Mouse (Mus musculus) midbrain, embryonic 13.5 days (tissue): ENCODE data around the gene Abraxas2. TPM values are rescaled to one million over a fixed set of nuclear protein-coding genes. Genes with fewer than 3 reads are reported as not detected.

ENCODE experiments used
- ATAC-seq: fragments of 200-750 bp; cut with Nextera tagmentation; 2 replicates; pipeline ENCODE4 v1.8.0; 2017; ENCODE audit warnings: mild to moderate bottlenecking, moderate TSS enrichment, moderate library complexity
- H3K27ac ChIP-seq: fragments of 300-500 bp; sonication (generic); 2 replicates; pipeline ENCODE4 v1.5.1; 2015; ENCODE audit warnings: inconsistent platforms, mild to moderate bottlenecking, moderate library complexity
- H3K27me3 ChIP-seq: fragments of 300-500 bp; sonication (generic); 2 replicates; pipeline ENCODE4 v1.6.1; 2015; ENCODE audit warnings: mild to moderate bottlenecking, inconsistent platforms
- H3K36me3 ChIP-seq: fragments of 300-500 bp; sonication (generic); 2 replicates; pipeline ENCODE4 v1.6.1; 2015; ENCODE audit warnings: mild to moderate bottlenecking, inconsistent platforms
- H3K4me1 ChIP-seq: fragments of 300-500 bp; sonication (generic); replicated peaks from 2 replicates; pipeline ENCODE4 v1.6.1; 2015; ENCODE audit warnings: inconsistent platforms
- H3K4me2 ChIP-seq: fragments of 300-500 bp; sonication (generic); replicated peaks from 2 replicates; pipeline ENCODE4 v1.6.1; 2015; ENCODE audit warnings: moderate library complexity, mild to moderate bottlenecking, inconsistent platforms
- H3K4me3 ChIP-seq: fragments of 300-500 bp; sonication (generic); replicated peaks from 2 replicates; pipeline ENCODE4 v1.5.1; 2015; ENCODE audit warnings: mild to moderate bottlenecking, inconsistent platforms
- H3K9ac ChIP-seq: fragments of 300-500 bp; sonication (generic); replicated peaks from 2 replicates; pipeline ENCODE4 v1.6.1; 2015; ENCODE audit warnings: mild to moderate bottlenecking, inconsistent platforms
- H3K9me3 ChIP-seq: fragments of 300-500 bp; sonication (generic); 2 replicates; pipeline ENCODE4 v1.6.1; 2016; ENCODE audit warnings: mild to moderate bottlenecking, inconsistent platforms
- WGBS: fragments of 180-500 bp; shearing (Covaris S2); methylation state at CpG from one replicate; pipeline ENCODE4 v1.1.7; 2015; 5-methylcytosine and 5-hydroxymethylcytosine counted together
- polyA plus RNA-seq: library from polyadenylated mRNA; unstranded; fragments of >200 nt; fragmentation: Nextera tagmentation; extraction: Ambion mirVana; gene quantifications from 2 replicates; pipeline ENCODE4 v1.2.1, GENCODE M21; 2015

Abraxas2 gene
- 37.1 and 41.8 TPM in 2 replicates for polyA plus RNA-seq

- H3K27ac ChIP-seq, result peak within 1 kb of the TSS; percentile 81
- H3K9me3 ChIP-seq, result no peaks in the 10 kb centered on the region
- peak within 1 kb of the TSS; percentile 84 for H3K4me2 ChIP-seq
- H3K9ac ChIP-seq, result peak within 1 kb of the TSS; percentile 90
- ATAC-seq, result peak; percentile 95
- H3K4me3 ChIP-seq, result peak within 1 kb of the TSS; percentile 94
- H3K27me3 ChIP-seq, result no peaks in the 10 kb centered on the region
- peaks cover 22% of the 10 kb centered on the region for H3K4me1 ChIP-seq
- H3K36me3 ChIP-seq, result no peaks in the 10 kb centered on the region
- WGBS, result under 1% methylated on average over 53 of the region's 53 CpGs
These were observed at the start of gene Abraxas2 for GRCm38 (mm10) chr7:132859042-132859958. Gene Abraxas2, plus strand, starts transcription at chr7:132859225.

- Histone ChIP-seq H3K9me3 (no peaks in the 10 kb centered on the region), H3K36me3 (no peaks in the 10 kb centered on the region), H3K4me2 (peak overlapping the region; percentile 84), H3K27ac (peak overlapping the region; percentile 84), H3K4me1 (peaks cover 80% of the 10 kb centered on the region), H3K27me3 (no peaks in the 10 kb centered on the region), H3K4me3 (0 out of 2 replicates have a peak overlapping the region, but pooled peaks have one; percentile 3), H3K9ac (peak overlapping the region; percentile 53; the same call in 1 of the 2 replicates)
- ATAC-seq, result no peak
- 16% methylated on average over 6 of the region's 6 CpGs for WGBS
These were observed 49.3 kb upstream of the Abraxas2 start for GRCm38 (mm10) chr7:132809721-132810120.

GRCm38 (mm10) chr7:132810368-132810767 lies 48.7 kb upstream of the Abraxas2 start:
- H3K9ac ChIP-seq, result 0 out of 2 replicates have a peak overlapping the region, but pooled peaks have one; percentile 26
- ATAC-seq, result peak; percentile 31; the same call in 1 of the 2 replicates
- 13% methylated on average over 6 of the region's 6 CpGs for WGBS

GRCm38 (mm10) chr7:132810879-132811278 lies 48.1 kb upstream of the Abraxas2 start:
- 0 out of 2 replicates have a peak overlapping the region, but pooled peaks have one; percentile 84 for H3K27ac ChIP-seq
- H3K27me3 ChIP-seq, result no peaks in the 10 kb centered on the region
- ATAC-seq, result peak; percentile 21
- peaks cover 75% of the 10 kb centered on the region for H3K4me1 ChIP-seq
- peak overlapping the region; percentile 84 for H3K4me2 ChIP-seq
- WGBS, result 52% methylated on average over 1 of the region's 1 CpGs
- no peaks in the 10 kb centered on the region for H3K36me3 ChIP-seq
- H3K4me3 ChIP-seq, result no peak overlapping the region
- no peaks in the 10 kb centered on the region for H3K9me3 ChIP-seq
- H3K9ac ChIP-seq, result 0 out of 2 replicates have a peak overlapping the region, but pooled peaks have one; percentile 26

More at GRCm38 (mm10) chr7:132810368-132810767, 48.7 kb upstream of the Abraxas2 start:
- H3K4me1 ChIP-seq, result peaks cover 79% of the 10 kb centered on the region
- peak overlapping the region; percentile 84 for H3K4me2 ChIP-seq
- no peaks in the 10 kb centered on the region for H3K36me3 ChIP-seq
- H3K27ac ChIP-seq, result peak overlapping the region; percentile 84
- no peaks in the 10 kb centered on the region for H3K9me3 ChIP-seq
- H3K27me3 ChIP-seq, result no peaks in the 10 kb centered on the region
- H3K4me3 ChIP-seq, result no peak overlapping the region

GRCm38 (mm10) chr7:132811716-132812618 lies 47.1 kb upstream of the Abraxas2 start:
- WGBS, result 14% methylated on average over 23 of the region's 23 CpGs
- H3K4me1 ChIP-seq, result peaks cover 70% of the 10 kb centered on the region

GRCm38 (mm10) chr7:132812619-132813415 lies 46.2 kb upstream of the Abraxas2 start:
- H3K27ac ChIP-seq, result peak overlapping the region; percentile 90
- H3K27me3 ChIP-seq, result no peaks in the 10 kb centered on the region
- peaks cover 61% of the 10 kb centered on the region for H3K4me1 ChIP-seq
- H3K9ac ChIP-seq, result peak overlapping the region; percentile 87
- WGBS, result under 1% methylated on average over 59 of the region's 59 CpGs
- no peaks in the 10 kb centered on the region for H3K36me3 ChIP-seq
- H3K9me3 ChIP-seq, result no peaks in the 10 kb centered on the region
- H3K4me3 ChIP-seq, result peak overlapping the region; percentile 76
- peak; percentile 15 for ATAC-seq
- H3K4me2 ChIP-seq, result peak overlapping the region; percentile 84

More at GRCm38 (mm10) chr7:132811716-132812618, 47.1 kb upstream of the Abraxas2 start:
- no peaks in the 10 kb centered on the region for H3K27me3 ChIP-seq
- H3K4me2 ChIP-seq, result peak overlapping the region; percentile 84
- H3K9ac ChIP-seq, result peak overlapping the region; percentile 87
- H3K4me3 ChIP-seq, result peak overlapping the region; percentile 76
- peak overlapping the region; percentile 90 for H3K27ac ChIP-seq
- no peak for ATAC-seq
- H3K36me3 ChIP-seq, result no peaks in the 10 kb centered on the region
- H3K9me3 ChIP-seq, result no peaks in the 10 kb centered on the region

GRCm38 (mm10) chr7:132813416-132814088 lies 45.5 kb upstream of the Abraxas2 start, which contains the start of gene Fam53b:
Gene Fam53b, minus strand, starts transcription at chr7:132813886.
- peaks cover 54% of the 10 kb centered on the region for H3K4me1 ChIP-seq
- H3K27me3 ChIP-seq, result no peaks in the 10 kb centered on the region
- H3K4me3 ChIP-seq, result peak within 1 kb of the TSS; percentile 76
- peak within 1 kb of the TSS; percentile 90 for H3K27ac ChIP-seq
- peak; percentile 68 for ATAC-seq
- no peaks in the 10 kb centered on the region for H3K36me3 ChIP-seq
- H3K9me3 ChIP-seq, result no peaks in the 10 kb centered on the region
- under 1% methylated on average over 62 of the region's 85 CpGs for WGBS
- H3K4me2 ChIP-seq, result peak within 1 kb of the TSS; percentile 84
- H3K9ac ChIP-seq, result peak within 1 kb of the TSS; percentile 87

GRCm38 (mm10) chr7:132814089-132814450 lies 45.0 kb upstream of the Abraxas2 start:
- Histone ChIP-seq H3K27ac (peak overlapping the region; percentile 90), H3K4me3 (peak overlapping the region; percentile 76), H3K9ac (peak overlapping the region; percentile 87), H3K9me3 (no peaks in the 10 kb centered on the region), H3K4me2 (peak overlapping the region; percentile 84), H3K27me3 (no peaks in the 10 kb centered on the region), H3K36me3 (0 out of 2 replicates have a peak, but pooled peaks cover 1% of the 10 kb centered on the region), H3K4me1 (peaks cover 49% of the 10 kb centered on the region)
- under 1% methylated on average over 7 of the region's 7 CpGs for WGBS
- no peak for ATAC-seq

- Histone ChIP-seq H3K36me3 (peaks cover 4% of the 10 kb centered on the region; the same call in 1 of the 2 replicates), H3K4me2 (no peak overlapping the region), H3K4me3 (no peak overlapping the region), H3K4me1 (peaks cover 38% of the 10 kb centered on the region), H3K27ac (no peak overlapping the region), H3K9ac (no peak overlapping the region), H3K27me3 (no peaks in the 10 kb centered on the region), H3K9me3 (no peaks in the 10 kb centered on the region)
- no peak for ATAC-seq
- WGBS, result 79% methylated on average over 5 of the region's 5 CpGs
These were observed 43.9 kb upstream of the Abraxas2 start for GRCm38 (mm10) chr7:132815081-132815480.

- Histone ChIP-seq H3K4me3 (no peak overlapping the region), H3K36me3 (peaks cover 7% of the 10 kb centered on the region; the same call in 1 of the 2 replicates), H3K9ac (no peak overlapping the region), H3K9me3 (no peaks in the 10 kb centered on the region), H3K4me1 (peaks cover 24% of the 10 kb centered on the region), H3K4me2 (no peak overlapping the region), H3K27ac (no peak overlapping the region), H3K27me3 (no peaks in the 10 kb centered on the region)
- 36% methylated on average over 2 of the region's 2 CpGs for WGBS
- no peak for ATAC-seq
These were observed 42.5 kb upstream of the Abraxas2 start for GRCm38 (mm10) chr7:132816528-132816927.
